Mouse (Mus musculus): Measurements from ENCODE around the gene Gosr1.
A peak's percentile ranks its signal among the peaks of the same experiment; 100 is the strongest.
"Not testable (repeated sequence)": the region's sequence is repeated elsewhere in the genome, so short reads cannot be mapped to it uniquely, and the experiment has no call there.

The Gosr1 gene

DNA sequence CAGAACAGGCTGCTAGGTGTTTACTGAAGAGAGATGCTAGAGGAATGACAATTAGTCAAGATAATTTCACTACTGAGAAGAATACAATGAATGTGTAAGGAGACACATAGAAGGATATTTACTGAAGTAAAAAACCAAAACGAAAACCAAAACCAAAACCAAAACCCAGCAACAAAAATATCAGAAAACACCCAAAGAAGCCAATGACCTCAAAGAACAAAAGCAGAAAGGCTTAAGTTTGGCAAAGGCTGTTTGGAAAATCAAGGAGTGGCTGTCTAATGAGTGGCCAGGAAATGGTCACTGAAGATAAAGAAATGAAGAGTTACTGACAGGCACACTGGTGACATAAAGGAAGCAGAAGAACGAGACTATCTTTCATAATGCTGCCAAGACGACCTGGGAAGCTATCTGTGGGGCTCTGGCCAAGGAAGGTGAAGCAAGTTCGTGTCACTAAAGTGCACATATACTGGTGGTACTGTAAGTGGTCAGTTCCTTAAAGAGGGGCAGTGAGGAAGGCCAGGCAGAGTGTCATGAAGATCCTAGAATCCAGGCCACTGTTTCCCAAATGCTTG, 27.5 kb downstream of the Gosr1 start:
- no peak for DNase-seq (ENCODE audit: low read depth, low spot score)

DNA sequence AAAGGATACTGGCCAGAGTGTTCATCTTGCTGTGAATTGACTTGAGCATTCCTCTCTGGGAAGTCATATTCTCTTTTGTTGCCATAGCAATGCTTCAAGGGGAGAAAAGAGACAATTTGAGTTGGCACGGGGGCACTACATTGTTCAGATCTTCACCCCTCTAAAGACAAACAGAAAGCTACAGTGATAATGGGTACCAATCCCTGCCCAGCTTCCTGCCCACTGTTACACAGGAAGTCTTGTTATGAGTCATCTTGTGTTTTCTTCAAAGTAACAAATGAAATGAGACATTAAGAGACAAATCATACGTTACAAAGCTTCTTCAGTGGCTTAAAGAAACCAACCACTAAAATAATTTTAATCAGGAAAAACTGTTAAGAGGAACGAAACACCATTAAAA, 28.8 kb downstream of the Gosr1 start:
- DNase-seq (ENCODE audit: low read depth, low spot score) = peak; percentile 51

GRCm38 (mm10) chr11:76730650-76731049, 32.7 kb downstream of the Gosr1 start:
- no peak for DNase-seq (ENCODE audit: low read depth, low spot score)

DNA sequence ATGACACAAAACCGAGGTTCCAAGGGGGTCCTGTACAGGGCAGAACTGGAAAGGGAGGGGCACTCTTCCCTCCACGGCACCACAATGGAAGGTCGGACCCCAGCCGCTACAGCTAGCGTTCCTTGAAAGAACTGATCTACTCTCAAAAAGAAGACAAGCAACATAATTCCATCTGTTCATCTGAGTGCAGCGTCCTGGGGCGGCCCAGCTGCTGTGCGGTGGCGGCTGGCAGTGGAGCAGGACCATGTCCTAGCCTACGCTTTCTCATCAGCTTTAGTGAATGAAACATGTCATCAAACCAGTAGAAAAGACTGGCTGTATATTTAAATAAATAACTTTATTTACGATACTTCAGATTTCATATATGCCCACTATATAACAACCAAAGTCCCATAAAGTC, 35.3 kb downstream of the Gosr1 start:
- no peak for DNase-seq (ENCODE audit: low read depth, low spot score)

- DNase-seq (ENCODE audit: low read depth, low spot score) = no peak
Measured at GRCm38 (mm10) chr11:76723911-76724310, 39.5 kb downstream of the Gosr1 start.

DNA sequence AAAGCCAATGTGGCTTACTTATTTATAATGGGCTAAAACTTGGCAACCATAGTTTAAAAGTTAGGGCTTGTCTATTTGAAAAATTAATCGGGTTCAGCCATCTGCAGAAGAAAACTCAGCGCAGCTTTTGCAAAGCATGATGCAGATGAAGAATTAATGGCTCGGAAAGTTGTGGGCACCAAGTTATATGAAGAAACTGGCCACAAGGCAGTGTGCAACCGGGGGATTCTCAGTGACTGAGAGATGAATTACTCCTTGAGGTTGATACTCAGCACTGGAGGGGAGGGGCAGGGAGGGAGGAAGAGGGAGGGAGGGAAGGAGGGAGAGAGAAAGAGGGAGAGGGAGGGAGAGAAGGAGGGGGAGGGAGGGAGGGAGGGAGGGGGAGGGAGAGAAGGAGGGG, 46.4 kb downstream of the Gosr1 start:
- DNase-seq (ENCODE audit: low read depth, low spot score) = no peak

DNA sequence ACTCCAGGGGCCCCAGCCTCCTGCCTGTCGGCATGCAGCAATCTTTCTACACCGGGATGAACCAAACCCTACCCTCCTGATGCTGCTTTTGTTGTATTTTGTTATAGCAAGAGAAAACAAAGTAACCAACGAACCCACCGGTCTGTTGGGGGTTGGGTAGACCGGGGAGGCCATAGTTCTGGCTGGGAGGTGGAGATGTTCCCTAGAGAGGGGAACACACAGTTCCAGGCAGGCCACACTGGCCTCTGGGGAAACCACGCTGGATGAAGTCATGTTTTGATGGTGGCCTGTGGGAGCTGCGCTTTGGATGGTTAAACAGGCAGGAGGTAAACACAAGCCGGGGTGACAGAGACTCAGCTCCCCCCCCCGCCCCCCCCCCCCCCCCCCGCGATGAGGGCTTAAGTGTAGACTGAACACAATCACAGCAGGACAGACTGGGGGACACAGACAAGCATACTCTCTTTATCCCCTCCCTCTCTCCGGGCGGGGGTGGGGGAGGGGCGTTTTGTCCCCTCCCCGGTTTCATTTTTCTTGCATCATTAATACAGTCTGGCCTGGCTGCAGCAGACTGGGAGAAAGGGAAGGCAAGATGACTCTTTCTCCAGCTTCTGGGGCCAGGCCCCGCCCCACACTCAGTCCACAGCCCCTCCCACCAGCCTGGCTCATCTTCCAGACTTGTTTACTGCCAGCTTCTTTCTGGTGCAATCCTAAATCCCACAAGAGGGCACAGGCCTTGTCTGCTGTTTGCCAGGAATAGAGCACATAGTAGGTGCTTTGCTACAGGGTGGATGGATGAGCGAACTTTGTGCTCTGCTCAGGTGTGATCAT, 53.5 kb downstream of the Gosr1 start:
- peak; percentile 43 for DNase-seq (ENCODE audit: low read depth, low spot score)

- DNase-seq (ENCODE audit: low read depth, low spot score) = peak; percentile 27
Measured at GRCm38 (mm10) chr11:76708881-76709280, 54.5 kb downstream of the Gosr1 start.

DNA sequence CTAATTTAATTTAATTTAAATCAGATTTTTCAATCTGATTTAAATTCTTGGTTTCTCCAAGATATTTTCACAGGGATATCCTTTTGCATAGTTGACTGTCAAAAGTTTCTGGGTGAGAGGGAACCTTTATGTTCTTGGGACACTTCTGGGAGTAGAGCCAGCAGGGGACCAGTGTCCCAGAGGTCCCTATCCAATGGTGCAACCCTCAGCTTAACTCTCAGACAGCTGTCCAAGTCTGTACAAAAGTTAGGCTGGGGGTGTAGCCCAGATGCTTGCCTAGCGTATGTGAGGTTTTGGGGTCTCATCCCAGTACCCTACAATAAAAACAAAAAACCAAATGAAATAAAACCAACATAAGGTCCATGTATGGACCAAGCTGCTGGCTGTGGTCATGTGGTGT, 55.3 kb downstream of the Gosr1 start:
- no peak for DNase-seq (ENCODE audit: low read depth, low spot score)

GRCm38 (mm10) chr11:76707656-76708055, 55.7 kb downstream of the Gosr1 start:
- DNase-seq (ENCODE audit: low read depth, low spot score) = no peak

DNA sequence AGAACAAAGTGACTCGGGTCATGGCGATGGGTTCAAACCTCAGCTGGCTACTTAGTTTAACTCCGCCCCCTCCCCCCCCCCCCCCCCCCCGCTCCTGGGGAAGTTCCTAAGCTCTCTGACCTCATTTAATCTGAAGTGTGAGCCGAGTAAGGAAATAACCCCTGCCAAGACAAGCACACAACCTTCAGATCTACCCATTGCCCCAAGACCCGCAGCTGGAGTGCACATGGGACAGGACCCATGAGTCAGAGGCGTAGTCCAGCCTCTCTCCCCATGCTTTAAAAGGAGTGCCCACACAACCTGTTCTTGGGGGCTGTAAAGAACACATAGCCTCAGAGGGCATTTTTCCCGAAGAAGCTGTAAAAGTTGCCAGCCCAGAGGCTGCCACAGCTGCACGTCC, 63.8 kb downstream of the Gosr1 start:
- no peak for DNase-seq (ENCODE audit: low read depth, low spot score)

DNA sequence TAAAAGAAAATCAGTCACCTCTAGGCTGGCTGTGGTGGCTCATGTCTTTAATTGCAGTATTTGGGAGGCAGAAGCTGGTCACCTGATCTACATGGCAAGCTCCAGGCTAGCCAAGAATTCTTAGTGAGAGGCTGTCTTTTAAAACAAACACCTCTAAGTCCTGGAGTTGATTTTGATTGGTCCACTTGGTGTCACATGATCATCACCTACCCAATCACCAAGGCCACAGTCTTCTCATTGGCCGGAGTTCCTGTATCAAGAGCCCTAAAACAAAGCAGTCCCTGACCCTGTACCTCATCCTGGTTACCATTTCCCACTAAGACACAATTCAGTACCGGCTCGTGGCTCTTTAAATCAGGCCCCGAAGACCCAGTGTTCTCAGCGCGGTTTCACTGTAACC, 67.6 kb downstream of the Gosr1 start:
- DNase-seq (ENCODE audit: low read depth, low spot score) = no peak

GRCm38 (mm10) chr11:76692096-76692495, 71.3 kb downstream of the Gosr1 start:
- DNase-seq (ENCODE audit: low read depth, low spot score) = no peak

- no peak for DNase-seq (ENCODE audit: low read depth, low spot score)
Measured at GRCm38 (mm10) chr11:76685604-76686003, 77.8 kb downstream of the Gosr1 start.

DNA sequence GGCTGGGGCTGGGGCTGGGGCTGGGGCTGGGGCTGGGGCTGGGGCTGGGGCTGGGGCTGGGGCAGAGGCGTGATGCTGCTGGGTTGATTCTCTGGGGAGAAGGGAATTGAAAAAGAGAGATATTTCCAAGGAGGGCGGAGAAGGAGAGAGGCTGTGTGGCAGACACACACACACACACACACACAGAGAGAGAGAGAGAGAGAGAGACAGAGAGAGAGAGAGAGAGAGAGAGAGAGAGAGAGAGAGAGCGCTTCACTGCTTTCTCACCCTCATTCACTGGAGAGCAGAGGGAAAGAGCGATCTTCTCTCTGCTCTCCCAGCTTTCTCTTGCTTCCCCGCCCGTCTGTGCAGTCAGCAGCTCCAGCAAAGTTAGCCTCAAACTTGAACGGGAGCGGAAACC, 83.9 kb downstream of the Gosr1 start, which contains the start of gene Trarg1:
Gene Trarg1, plus strand, starts transcription at position 301 of the 400 bp plus-strand sequence.
- DNase-seq (ENCODE audit: low read depth, low spot score) = not testable (repeated sequence)

Data from mesoderm, embryonic 11.5 days (tissue).